ENCODE assay signal across 9 mouse cellular contexts in the genomic region with DNA sequence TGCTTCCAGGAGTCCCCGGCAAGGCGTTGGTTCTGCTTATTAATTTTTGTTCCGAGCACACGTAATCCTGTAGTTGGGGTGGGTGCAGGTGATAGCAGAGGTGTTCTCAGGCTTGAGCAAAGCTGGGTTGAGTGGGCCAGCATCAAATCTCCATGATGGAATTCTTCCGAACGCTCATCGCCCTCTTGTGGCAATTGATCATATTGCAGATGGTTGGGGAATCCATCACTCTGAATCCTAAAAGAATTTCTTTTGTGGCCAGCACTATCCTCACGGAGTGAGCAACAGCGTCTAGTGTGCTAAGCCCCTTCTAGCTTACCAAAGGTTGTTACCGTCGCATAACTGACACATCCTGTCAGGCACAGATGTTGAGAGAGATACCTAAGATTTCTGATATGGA. TPM values are rescaled to one million over a fixed set of nuclear protein-coding genes. Genes with fewer than 3 reads are reported as not detected.
DNase-seq lines count a peak whose midpoint lies in the region; ATAC-seq and TF ChIP-seq lines count a peak whose summit lies in the region.
"Had no signal": no experiment of that assay in that cellular context is flagged by ENCODE, and none has a peak within 500 bp of the region (broad histone marks: within the 10 kb centered on the region; RNA-seq: fewer than 3 reads in every experiment).

No protein-coding gene starts in this region.

- intact Hi-C loops in heart, postnatal 36 days (cut with DNase I), result loop anchor here (10.0 kb wide), 1 partner anchor 198 kb away; no protein-coding TSS in a partner anchor

- peak; percentile 16; the same call in 1 of the 2 replicates for ATAC-seq in midbrain, embryonic 12.5 days (ENCODE audit: low FRiP score, low read depth)

- H3K4me1 ChIP-seq in heart, embryonic 10.5 days, result peaks cover 1% of the 10 kb centered on the region; the same call in 1 of the 2 replicates
- no peaks in the 10 kb centered on the region for H3K4me1 ChIP-seq in cortical plate, adult 2 months (ENCODE audit: control insufficient read depth, insufficient read depth, low read length)
- H3K4me1 ChIP-seq in midbrain, embryonic 12.5 days, result no peaks in the 10 kb centered on the region
- H3K4me1 ChIP-seq: lung, embryonic 15.5 days had no signal

- TF ChIP-seq POLR2A in cortical plate, adult 2 months (IDR thresholded peaks at IDR 0.05; ENCODE audit: extremely low read depth, insufficient read depth, low read length), result no peak

- H3K9ac ChIP-seq in midbrain, embryonic 12.5 days (replicated peaks), result no peak overlapping the region
- H3K9ac ChIP-seq: lung, embryonic 15.5 days had no signal

- no peaks in the 10 kb centered on the region for H3K9me3 ChIP-seq in heart, embryonic 10.5 days
- H3K9me3 ChIP-seq in midbrain, embryonic 12.5 days, result no peaks in the 10 kb centered on the region
- H3K9me3 ChIP-seq: lung, embryonic 15.5 days had no signal

- peak; percentile 82 for TF ChIP-seq CTCF in cortical plate, adult 2 months (IDR thresholded peaks at IDR 0.05; ENCODE audit: extremely low read depth, insufficient read depth, low read length)

- H3K4me3 ChIP-seq in heart, embryonic 10.5 days, result no peak overlapping the region
- no peak overlapping the region for H3K4me3 ChIP-seq in cortical plate, adult 2 months (ENCODE audit: insufficient read depth, low read length)
- no peak overlapping the region for H3K4me3 ChIP-seq in midbrain, embryonic 12.5 days
- H3K4me3 ChIP-seq: lung, embryonic 15.5 days had no signal

- H3K27me3 ChIP-seq in heart, embryonic 10.5 days (ENCODE audit: insufficient read depth, poor library complexity, severe bottlenecking), result no peaks in the 10 kb centered on the region
- H3K27me3 ChIP-seq in midbrain, embryonic 12.5 days, result no peaks in the 10 kb centered on the region
- H3K27me3 ChIP-seq in splenic B cell, adult 2 months (ENCODE audit: control insufficient read depth, insufficient read depth, low read length, poor library complexity, severe bottlenecking), result no peaks in the 10 kb centered on the region
- H3K27me3 ChIP-seq: lung, embryonic 15.5 days had no signal

- WGBS in heart, embryonic 10.5 days, result 12% methylated on average over 11 of the region's 11 CpGs
- 14% methylated on average over 11 of the region's 11 CpGs for WGBS in midbrain, embryonic 12.5 days

- H3K4me2 ChIP-seq in midbrain, embryonic 12.5 days (replicated peaks), result no peak overlapping the region
- H3K4me2 ChIP-seq: lung, embryonic 15.5 days had no signal

- peak; percentile 26 for DNase-seq in heart, adult 8-10 months (ENCODE audit: low spot score)
- DNase-seq in heart, embryonic 10.5 days (ENCODE audit: low spot score), result no peak
- peak; percentile 44 to 87 for DNase-seq in adrenal gland, adult (ENCODE audit: inconsistent age in 2 of 2, low spot score in 1 of 2)
- DNase-seq in heart, postnatal 36 days, result peak; percentile 49 to 61
- DNase-seq in layer of hippocampus, postnatal 36 days, result peak; percentile 54 to 75
- DNase-seq in splenic B cell, adult 2 months (ENCODE audit: low read depth, low spot score), result peak; percentile 30

- H3K36me3 ChIP-seq in heart, embryonic 10.5 days, result no peaks in the 10 kb centered on the region
- H3K36me3 ChIP-seq in midbrain, embryonic 12.5 days, result no peaks in the 10 kb centered on the region
- H3K36me3 ChIP-seq in splenic B cell, adult 2 months (ENCODE audit: control insufficient read depth, insufficient read depth, low read length, poor library complexity, severe bottlenecking), result no peaks in the 10 kb centered on the region
- H3K36me3 ChIP-seq: lung, embryonic 15.5 days had no signal

- H3K27ac ChIP-seq in heart, embryonic 10.5 days, result no peak overlapping the region
- H3K27ac ChIP-seq in cortical plate, adult 2 months (ENCODE audit: insufficient read depth, low read length), result no peak overlapping the region
- no peak overlapping the region for H3K27ac ChIP-seq in midbrain, embryonic 12.5 days (replicated peaks)
- H3K27ac ChIP-seq: lung, embryonic 15.5 days had no signal

RNA-seq across cellular contexts. Expression of a gene that starts 14.4 kb away (rescaled TPM):
- 1 to 10 TPM in 2 of 4 experiments, under 1 TPM in 2; 0.57 to 1.8 (median 1.1) TPM for total RNA-seq in heart, adult 8-10 months (2022)
- 12.7 and 16.3 TPM in 2 replicates for polyA plus RNA-seq in heart, embryonic 10.5 days (2016; fragmentation: Nextera tagmentation; extraction: Ambion mirVana)
- 20.1 and 21.7 TPM in 2 replicates for polyA plus RNA-seq in cortical plate, adult 2 months (2012; rRNA removed)
- under 1 TPM; 0.22 to 0.69 TPM for total RNA-seq in heart, postnatal 36 days (2021)
- 10 to 100 TPM; 35.0 to 37.2 TPM for total RNA-seq in layer of hippocampus, postnatal 36 days (2021)
- 12.9 and 13.4 TPM in 2 replicates for polyA plus RNA-seq in midbrain, embryonic 12.5 days (2016; fragmentation: Nextera tagmentation; extraction: Ambion mirVana)

RNA-seq across cellular contexts. Expression of a gene that starts 18.5 kb away (rescaled TPM):
- not detected for total RNA-seq in heart, adult 8-10 months (2022)
- polyA plus RNA-seq in heart, embryonic 10.5 days (2016; fragmentation: Nextera tagmentation; extraction: Ambion mirVana), result not detected in 2 replicates
- not detected in 2 replicates for polyA plus RNA-seq in cortical plate, adult 2 months (2012; rRNA removed)
- not detected for total RNA-seq in heart, postnatal 36 days (2021)
- not detected for total RNA-seq in layer of hippocampus, postnatal 36 days (2021)
- not detected in 2 replicates for polyA plus RNA-seq in midbrain, embryonic 12.5 days (2016; fragmentation: Nextera tagmentation; extraction: Ambion mirVana)
- polyA plus RNA-seq: lung, embryonic 15.5 days had no signal

RNA-seq across cellular contexts. Expression of a gene that starts 46.4 kb away (rescaled TPM):
- 10 to 100 TPM in 1 of 4 experiments, 1 to 10 TPM in 1, under 1 TPM in 1, not detected in 1; 0.46 to 10.1 (median 6.9) TPM for total RNA-seq in heart, adult 8-10 months (2022)
- polyA plus RNA-seq in heart, embryonic 10.5 days (2016; fragmentation: Nextera tagmentation; extraction: Ambion mirVana), result 1.9 and 3.1 TPM in 2 replicates
- 0.56 and 0.59 TPM in 2 replicates for polyA plus RNA-seq in cortical plate, adult 2 months (2012; rRNA removed)
- 1 to 10 TPM in 1 of 2 experiments, under 1 TPM in 1; 0.46 to 8.8 TPM for total RNA-seq in heart, postnatal 36 days (2021)
- total RNA-seq in layer of hippocampus, postnatal 36 days (2021), result under 1 TPM in 1 of 2 experiments, not detected in 1; 0.50 TPM
- polyA plus RNA-seq in midbrain, embryonic 12.5 days (2016; fragmentation: Nextera tagmentation; extraction: Ambion mirVana), result 0.24 and 0.85 TPM in 2 replicates

Comparison
In these comparisons a context has a peak if more than half of its experiments do, and no peak if none do; other contexts are left out.
1. RNA of a gene that starts 14.4 kb away (total RNA-seq): 35.0 to 37.2 TPM in layer of hippocampus, postnatal 36 days; 0.57 to 1.8 TPM in heart, adult 8-10 months and 0.22 to 0.69 TPM in heart, postnatal 36 days; every median in the first group is over 10 times any median in the second.